Mouse (Mus musculus): Measurements from ENCODE around the gene Arhgap23. TPM values are rescaled to one million over a fixed set of nuclear protein-coding genes. Genes with fewer than 3 reads are reported as not detected.

Arhgap23 gene
- polyA plus RNA-seq, 1 experiment from 2014 or later, result 2.8 TPM

- peak overlapping the region; percentile 31; the same call in 1 of the 2 replicates for H3K9ac ChIP-seq (ENCODE audit: low read length)
- H3K9me3 ChIP-seq (ENCODE audit: control insufficient read depth, low read length), result no peaks in the 10 kb centered on the region
- peaks cover 32% of the 10 kb centered on the region for H3K27me3 ChIP-seq (ENCODE audit: control insufficient read depth, insufficient read depth, low read length)
- 10% methylated on average over 5 of the region's 5 CpGs for WGBS
- no peak overlapping the region for H3K27ac ChIP-seq (ENCODE audit: low read depth, low read length)
- H3K4me3 ChIP-seq (ENCODE audit: low read depth, low read length), result no peak overlapping the region
- DNase-seq (ENCODE audit: low spot score, missing footprints) (peak; percentile 84), ATAC-seq (ENCODE audit: low FRiP score) (no peak)
- peaks cover 37% of the 10 kb centered on the region for H3K4me1 ChIP-seq (ENCODE audit: control insufficient read depth, insufficient read depth, low read length)
- H3K4me2 ChIP-seq, result no peak overlapping the region
- no peaks in the 10 kb centered on the region for H3K36me3 ChIP-seq (ENCODE audit: control insufficient read depth, insufficient read depth, low read length)
Observed at GRCm38 (mm10) chr11:97437745-97438144, 22.4 kb downstream of the Arhgap23 start.

DNA sequence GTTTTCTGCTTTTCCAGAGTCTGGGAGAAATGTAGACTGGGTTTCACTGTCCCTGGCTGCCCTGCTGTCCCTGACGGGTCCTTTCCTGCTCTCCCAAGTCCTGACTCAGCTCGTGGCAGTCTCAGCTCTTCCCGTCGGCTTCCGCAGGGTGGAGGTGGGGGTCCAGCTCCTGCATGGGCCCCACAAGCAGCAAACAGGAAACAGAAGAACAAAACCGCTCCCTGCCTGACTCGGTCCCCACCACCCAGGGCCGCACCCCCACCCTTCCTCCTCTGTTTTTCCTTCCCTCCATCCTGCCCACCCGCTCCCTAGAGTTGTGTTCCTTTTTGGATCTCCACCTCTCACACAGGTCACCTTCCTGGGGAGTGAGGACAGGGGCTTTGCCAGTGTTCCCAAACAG is 23.5 kb downstream of the Arhgap23 start:
- H3K4me2 ChIP-seq, result no peak overlapping the region
- no peak overlapping the region for H3K9ac ChIP-seq (ENCODE audit: low read length)
- DNase-seq (ENCODE audit: low spot score, missing footprints) (no peak), ATAC-seq (ENCODE audit: low FRiP score) (no peak)
- no peak overlapping the region for H3K4me3 ChIP-seq (ENCODE audit: low read depth, low read length)
- H3K9me3 ChIP-seq (ENCODE audit: control insufficient read depth, low read length), result no peaks in the 10 kb centered on the region
- WGBS, result 56% methylated on average over 9 of the region's 9 CpGs
- no peak overlapping the region for H3K27ac ChIP-seq (ENCODE audit: low read depth, low read length)
- no peaks in the 10 kb centered on the region for H3K36me3 ChIP-seq (ENCODE audit: control insufficient read depth, insufficient read depth, low read length)
- H3K27me3 ChIP-seq (ENCODE audit: control insufficient read depth, insufficient read depth, low read length), result peaks cover 32% of the 10 kb centered on the region
- peaks cover 37% of the 10 kb centered on the region for H3K4me1 ChIP-seq (ENCODE audit: control insufficient read depth, insufficient read depth, low read length)

DNA sequence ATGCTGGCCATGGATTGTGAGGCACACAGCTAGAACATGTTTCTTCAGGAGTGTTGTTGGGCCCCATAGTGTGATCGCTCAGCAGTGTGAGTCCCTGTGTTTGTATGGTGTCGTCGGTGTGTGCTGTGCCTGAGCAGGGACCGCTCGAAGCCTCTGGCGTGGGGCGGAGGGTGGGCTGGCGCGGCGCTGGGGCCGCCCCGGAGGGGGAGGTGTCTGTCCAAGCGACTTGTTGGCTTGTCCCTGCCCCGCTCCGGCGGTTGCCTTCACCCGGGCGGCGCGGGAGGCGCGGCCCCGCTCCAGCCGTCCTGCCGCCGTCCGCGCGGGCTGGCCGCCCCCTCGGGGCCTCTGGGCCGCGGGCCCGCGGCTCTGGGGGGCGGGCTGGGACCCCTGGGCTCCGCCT is 24.6 kb downstream of the Arhgap23 start:
- Histone ChIP-seq H3K4me2 (peak overlapping the region; percentile 45), H3K9me3 (ENCODE audit: control insufficient read depth, low read length) (no peaks in the 10 kb centered on the region), H3K4me3 (ENCODE audit: low read depth, low read length) (peak overlapping the region; percentile 38), H3K4me1 (ENCODE audit: control insufficient read depth, insufficient read depth, low read length) (peaks cover 33% of the 10 kb centered on the region), H3K36me3 (ENCODE audit: control insufficient read depth, insufficient read depth, low read length) (no peaks in the 10 kb centered on the region), H3K27me3 (ENCODE audit: control insufficient read depth, insufficient read depth, low read length) (peaks cover 32% of the 10 kb centered on the region), H3K9ac (ENCODE audit: low read length) (peak overlapping the region; percentile 45), H3K27ac (ENCODE audit: low read depth, low read length) (no peak overlapping the region)
- peak; percentile 87 for DNase-seq (ENCODE audit: low spot score, missing footprints)
- WGBS, result 4% methylated on average over 30 of the region's 37 CpGs
- ATAC-seq (ENCODE audit: low FRiP score), result no peak; the same call in 1 of the 2 replicates

DNA sequence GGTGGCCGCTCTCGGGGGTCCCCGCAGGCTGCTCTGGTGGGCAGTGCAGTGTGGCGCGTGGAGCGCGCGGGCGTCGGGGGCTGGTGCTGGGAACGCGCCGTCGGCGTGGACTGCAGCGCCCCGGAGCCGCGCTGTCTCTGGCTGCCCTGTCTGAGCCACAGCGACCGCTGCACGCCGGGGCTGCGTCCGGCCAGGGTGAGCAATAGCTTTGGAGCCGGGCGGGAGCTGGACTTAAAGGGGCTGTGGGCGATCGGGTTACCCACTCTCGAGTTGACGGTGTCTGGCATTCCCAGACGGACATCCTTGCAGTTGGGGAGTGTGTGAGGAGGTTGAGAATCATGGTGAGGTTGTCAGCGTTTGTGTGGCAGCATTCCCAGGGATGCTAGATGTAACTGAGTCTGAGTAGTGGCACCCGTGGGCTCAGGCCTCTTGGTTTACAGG is 25.1 kb downstream of the Arhgap23 start:
- DNase-seq (ENCODE audit: low spot score, missing footprints) (peak; percentile 92), ATAC-seq (ENCODE audit: low FRiP score) (no peak)
- peak overlapping the region; percentile 45 for H3K4me2 ChIP-seq
- peak overlapping the region; percentile 45 for H3K9ac ChIP-seq (ENCODE audit: low read length)
- peaks cover 32% of the 10 kb centered on the region for H3K27me3 ChIP-seq (ENCODE audit: control insufficient read depth, insufficient read depth, low read length)
- WGBS, result 5% methylated on average over 33 of the region's 34 CpGs
- H3K4me1 ChIP-seq (ENCODE audit: control insufficient read depth, insufficient read depth, low read length), result peaks cover 27% of the 10 kb centered on the region
- no peaks in the 10 kb centered on the region for H3K36me3 ChIP-seq (ENCODE audit: control insufficient read depth, insufficient read depth, low read length)
- peak overlapping the region; percentile 38 for H3K4me3 ChIP-seq (ENCODE audit: low read depth, low read length)
- H3K27ac ChIP-seq (ENCODE audit: low read depth, low read length), result no peak overlapping the region
- no peaks in the 10 kb centered on the region for H3K9me3 ChIP-seq (ENCODE audit: control insufficient read depth, low read length)

DNA sequence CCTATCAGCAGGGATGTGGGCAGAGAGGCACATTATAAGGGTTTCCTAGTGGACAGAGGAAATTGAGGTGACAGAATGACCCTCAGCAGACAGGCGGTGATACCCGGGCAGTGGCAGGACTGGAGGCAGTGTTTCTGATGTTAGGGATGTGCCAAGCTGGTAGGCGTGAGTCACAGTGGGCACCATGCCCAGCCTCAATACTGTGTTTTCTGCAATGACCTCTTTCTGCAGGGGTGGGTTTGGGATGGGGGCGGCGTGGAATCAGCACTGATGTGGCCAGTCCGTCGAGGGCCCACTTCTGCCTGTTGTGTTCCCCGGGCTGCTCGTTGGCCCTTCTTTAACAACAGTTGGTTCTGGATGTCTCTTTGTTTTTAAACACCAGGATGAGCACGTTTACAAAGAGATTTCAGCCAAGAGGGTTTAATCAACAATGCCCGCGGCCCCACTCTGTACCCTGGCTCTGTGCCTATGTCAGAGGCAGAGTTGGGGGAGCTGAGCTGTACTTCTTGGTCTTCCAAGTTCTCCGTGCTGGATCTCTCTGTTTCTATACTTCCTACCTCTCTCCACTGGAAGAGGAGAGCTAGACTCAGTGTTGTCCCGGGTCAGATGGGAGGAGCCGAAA is 25.8 kb downstream of the Arhgap23 start:
- Histone ChIP-seq H3K4me1 (ENCODE audit: control insufficient read depth, insufficient read depth, low read length) (peaks cover 24% of the 10 kb centered on the region), H3K27ac (ENCODE audit: low read depth, low read length) (no peak overlapping the region), H3K27me3 (ENCODE audit: control insufficient read depth, insufficient read depth, low read length) (peaks cover 32% of the 10 kb centered on the region), H3K9ac (ENCODE audit: low read length) (no peak overlapping the region), H3K4me2 (peak overlapping the region; percentile 45; the same call in 1 of the 2 replicates), H3K36me3 (ENCODE audit: control insufficient read depth, insufficient read depth, low read length) (no peaks in the 10 kb centered on the region), H3K9me3 (ENCODE audit: control insufficient read depth, low read length) (no peaks in the 10 kb centered on the region), H3K4me3 (ENCODE audit: low read depth, low read length) (peak overlapping the region; percentile 38; the same call in 1 of the 2 replicates)
- ATAC-seq (ENCODE audit: low FRiP score) (no peak), DNase-seq (ENCODE audit: low spot score, missing footprints) (no peak)
- 66% methylated on average over 15 of the region's 15 CpGs for WGBS

DNA sequence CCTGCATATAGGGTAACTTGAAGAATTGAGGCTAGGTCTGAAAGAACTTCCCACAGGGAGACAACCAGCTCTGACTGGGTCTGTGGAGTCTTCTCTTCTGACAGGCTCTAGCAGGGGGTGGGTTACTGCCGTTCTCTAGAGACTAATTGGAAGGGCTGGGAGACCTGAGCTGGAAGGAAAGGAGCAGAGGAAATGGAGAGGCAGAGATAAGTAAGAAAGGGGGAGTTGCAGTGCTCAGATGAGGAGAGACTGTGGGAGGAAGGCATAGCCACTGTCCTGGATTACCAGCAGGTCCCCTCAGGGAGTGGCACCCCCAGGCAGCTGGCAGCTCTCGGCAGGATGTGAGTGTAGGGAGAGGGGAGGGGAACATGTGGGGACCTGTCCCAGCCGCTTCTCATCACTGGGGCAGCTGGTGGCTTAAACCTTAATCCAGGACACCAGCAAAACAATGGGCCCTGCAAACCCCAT is 26.4 kb downstream of the Arhgap23 start:
- H3K4me2 ChIP-seq, result peak overlapping the region; percentile 14; the same call in 1 of the 2 replicates
- ATAC-seq (ENCODE audit: low FRiP score) (peak; percentile 23; the same call in 1 of the 2 replicates), DNase-seq (ENCODE audit: low spot score, missing footprints) (peak; percentile 84)
- 9% methylated on average over 3 of the region's 3 CpGs for WGBS
- no peak overlapping the region for H3K4me3 ChIP-seq (ENCODE audit: low read depth, low read length)
- no peak overlapping the region for H3K27ac ChIP-seq (ENCODE audit: low read depth, low read length)
- H3K27me3 ChIP-seq (ENCODE audit: control insufficient read depth, insufficient read depth, low read length), result peaks cover 32% of the 10 kb centered on the region
- peaks cover 24% of the 10 kb centered on the region for H3K4me1 ChIP-seq (ENCODE audit: control insufficient read depth, insufficient read depth, low read length)
- H3K36me3 ChIP-seq (ENCODE audit: control insufficient read depth, insufficient read depth, low read length), result no peaks in the 10 kb centered on the region
- no peaks in the 10 kb centered on the region for H3K9me3 ChIP-seq (ENCODE audit: control insufficient read depth, low read length)
- no peak overlapping the region for H3K9ac ChIP-seq (ENCODE audit: low read length)

- Histone ChIP-seq H3K27ac (ENCODE audit: low read depth, low read length) (no peak overlapping the region), H3K9ac (ENCODE audit: low read length) (no peak overlapping the region), H3K4me1 (ENCODE audit: control insufficient read depth, insufficient read depth, low read length) (peaks cover 17% of the 10 kb centered on the region), H3K4me3 (ENCODE audit: low read depth, low read length) (no peak overlapping the region), H3K36me3 (ENCODE audit: control insufficient read depth, insufficient read depth, low read length) (no peaks in the 10 kb centered on the region), H3K27me3 (ENCODE audit: control insufficient read depth, insufficient read depth, low read length) (peaks cover 32% of the 10 kb centered on the region), H3K4me2 (no peak overlapping the region), H3K9me3 (ENCODE audit: control insufficient read depth, low read length) (no peaks in the 10 kb centered on the region)
- DNase-seq (ENCODE audit: low spot score, missing footprints) (no peak), ATAC-seq (ENCODE audit: low FRiP score) (no peak)
- 88% methylated on average over 11 of the region's 11 CpGs for WGBS
Observed at GRCm38 (mm10) chr11:97442891-97443675, 27.8 kb downstream of the Arhgap23 start.

DNA sequence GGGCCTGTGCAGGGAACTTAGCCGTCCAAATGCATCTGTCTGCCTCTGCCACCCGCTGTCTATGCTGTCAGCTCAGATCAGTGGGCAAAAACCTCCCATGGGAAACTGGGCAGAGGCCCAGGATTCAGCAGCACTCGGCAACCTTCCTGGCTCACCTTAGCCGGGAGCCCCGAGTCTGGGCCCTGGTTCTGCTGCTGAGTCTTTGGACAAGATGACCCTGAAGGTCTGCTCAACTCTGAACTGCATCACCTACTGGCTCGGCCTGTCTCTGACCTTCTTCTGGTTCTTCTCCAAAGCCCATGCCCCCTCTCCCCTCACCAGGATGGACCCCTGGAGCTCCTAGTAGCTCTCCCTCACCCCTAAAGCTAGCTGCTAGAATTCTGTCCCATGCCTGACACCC is 30.3 kb downstream of the Arhgap23 start:
- H3K4me3 ChIP-seq (ENCODE audit: low read depth, low read length), result no peak overlapping the region
- no peak overlapping the region for H3K4me2 ChIP-seq
- H3K9ac ChIP-seq (ENCODE audit: low read length), result no peak overlapping the region
- H3K27ac ChIP-seq (ENCODE audit: low read depth, low read length), result no peak overlapping the region
- H3K36me3 ChIP-seq (ENCODE audit: control insufficient read depth, insufficient read depth, low read length), result no peaks in the 10 kb centered on the region
- peaks cover 20% of the 10 kb centered on the region for H3K4me1 ChIP-seq (ENCODE audit: control insufficient read depth, insufficient read depth, low read length)
- peaks cover 11% of the 10 kb centered on the region for H3K27me3 ChIP-seq (ENCODE audit: control insufficient read depth, insufficient read depth, low read length)
- ATAC-seq (ENCODE audit: low FRiP score) (no peak), DNase-seq (ENCODE audit: low spot score, missing footprints) (no peak)
- H3K9me3 ChIP-seq (ENCODE audit: control insufficient read depth, low read length), result no peaks in the 10 kb centered on the region
- WGBS, result 74% methylated on average over 6 of the region's 6 CpGs

GRCm38 (mm10) chr11:97445999-97446511 is 30.7 kb downstream of the Arhgap23 start:
- no peak overlapping the region for H3K4me3 ChIP-seq (ENCODE audit: low read depth, low read length)
- H3K36me3 ChIP-seq (ENCODE audit: control insufficient read depth, insufficient read depth, low read length), result no peaks in the 10 kb centered on the region
- H3K4me2 ChIP-seq, result no peak overlapping the region
- H3K4me1 ChIP-seq (ENCODE audit: control insufficient read depth, insufficient read depth, low read length), result peaks cover 23% of the 10 kb centered on the region
- H3K9me3 ChIP-seq (ENCODE audit: control insufficient read depth, low read length), result no peaks in the 10 kb centered on the region
- DNase-seq (ENCODE audit: low spot score, missing footprints) (no peak), ATAC-seq (ENCODE audit: low FRiP score) (no peak)
- 54% methylated on average over 4 of the region's 4 CpGs for WGBS
- no peak overlapping the region for H3K9ac ChIP-seq (ENCODE audit: low read length)
- H3K27me3 ChIP-seq (ENCODE audit: control insufficient read depth, insufficient read depth, low read length), result peaks cover 6% of the 10 kb centered on the region; the same call in 1 of the 2 replicates
- H3K27ac ChIP-seq (ENCODE audit: low read depth, low read length), result no peak overlapping the region

All from midbrain, embryonic 11.5 days (tissue).